Mouse (Mus musculus): ENCODE data around the gene Rnf4.

DNA sequence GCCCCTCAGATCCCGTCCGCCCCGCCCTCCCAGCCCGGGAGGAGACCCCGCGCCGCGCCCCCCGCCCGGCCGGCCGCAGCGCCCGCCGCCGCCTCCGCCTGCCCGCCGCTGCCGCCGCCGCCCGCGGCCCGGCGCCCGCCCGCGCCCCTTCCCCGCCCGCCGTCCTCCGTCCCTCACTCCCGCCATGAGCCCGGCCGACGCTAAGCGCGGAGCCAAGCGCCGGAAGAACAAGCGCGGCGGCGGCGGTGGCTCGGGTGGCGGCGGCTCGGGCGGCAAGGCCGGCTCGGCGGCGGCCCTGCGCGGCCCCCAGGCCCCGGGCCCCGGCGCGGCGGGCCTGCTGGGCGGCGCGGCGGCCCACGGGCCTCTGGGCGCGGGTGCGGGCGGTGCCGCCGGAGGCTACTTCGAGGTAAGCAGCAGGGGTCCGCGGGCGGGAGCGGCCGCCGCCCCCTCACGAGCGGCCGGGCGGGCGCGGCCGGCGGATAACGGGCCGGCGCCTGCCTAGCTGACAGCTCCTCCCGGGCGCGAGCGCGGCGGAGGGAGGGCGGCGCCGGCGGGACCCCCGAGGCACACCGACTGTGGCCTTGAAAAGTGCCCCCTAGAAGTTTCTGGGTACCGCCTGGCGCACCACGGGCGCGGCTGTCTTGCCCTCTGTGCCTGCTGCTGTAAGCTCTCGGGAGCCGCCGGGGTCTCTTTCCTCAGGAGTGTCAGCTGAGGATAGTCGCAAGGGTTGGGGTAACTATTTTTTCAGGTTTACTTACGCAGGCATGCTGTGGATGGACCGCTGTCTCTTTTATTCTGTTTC is 34.1 kb downstream of the Rnf4 start:
- TF ChIP-seq CTCF (conservative IDR thresholded peaks at IDR 0.05 in 1 of 2, IDR thresholded peaks at IDR 0.05 in 1 of 2; ENCODE audit: low read depth in 2 of 2, low read length in 2 of 2), result no peak
- no peak for TF ChIP-seq HCFC1 (IDR thresholded peaks at IDR 0.05; ENCODE audit: low read depth, low read length)
- 0 out of 2 replicates have a peak, but pooled peaks have one; percentile 29 for TF ChIP-seq SIN3A (IDR thresholded peaks at IDR 0.05; ENCODE audit: low read length)
- TF ChIP-seq ELF1 (IDR thresholded peaks at IDR 0.05; ENCODE audit: low read depth, low read length), result no peak
- no peak for TF ChIP-seq CHD2 (IDR thresholded peaks at IDR 0.05; ENCODE audit: low read length)
- TF ChIP-seq POLR2A (IDR thresholded peaks at IDR 0.05; ENCODE audit: low read depth, low read length), result no peak
